Mouse (Mus musculus) gastrocnemius, postnatal 4 days (tissue): ENCODE measurements around the gene Nr2e3. TPM values are rescaled to one million over a fixed set of nuclear protein-coding genes. Genes with fewer than 3 reads are reported as not detected.

Source experiments
- total RNA-seq, 2 experiments: library from RNA; stranded (reverse); gene quantifications; 2 replicates each; pipeline ENCODE4 v1.2.3; 2021

Nr2e3 gene
- total RNA-seq, 2 experiments from 2014 or later, result not detected

Other genes starting within 250 kb of the Nr2e3 start
- 1 to 10 TPM; 8.9 to 9.1 TPM for gene Senp8, start 209.9 kb downstream of the Nr2e3 start, total RNA-seq
- gene Myo9a, start 209.8 kb downstream of the Nr2e3 start, total RNA-seq, result 10 to 100 TPM; 28.7 to 30.9 TPM